Mouse (Mus musculus) liver, adult 2 months (tissue): ENCODE measurements around the gene Pdzk1ip1. TPM values are rescaled to one million over a fixed set of nuclear protein-coding genes. Genes with fewer than 3 reads are reported as not detected.

Experiments used
- DNase-seq: peaks from one replicate; pipeline ENCODE4 v3.0.0-alpha.2; 2011; ENCODE audit warnings: low read depth, low spot score; ENCODE audit errors: extremely low read depth
- H3K27ac ChIP-seq: fragments of 200-500 bp; replicated peaks from 2 replicates; pipeline ENCODE4 v1.5.1; 2012; ENCODE audit warnings: low read depth, mild to moderate bottlenecking, control low read depth, inconsistent platforms, low read length; ENCODE audit not compliant: insufficient read depth
- H3K27me3 ChIP-seq: fragments of 200-500 bp; 2 replicates; pipeline ENCODE4 v1.6.1; 2012; ENCODE audit warnings: mild to moderate bottlenecking, moderate library complexity, low read length, inconsistent platforms; ENCODE audit not compliant: control insufficient read depth, insufficient read depth
- H3K36me3 ChIP-seq: fragments of 200-500 bp; 2 replicates; pipeline ENCODE4 v1.6.1; 2012; ENCODE audit warnings: low read length, inconsistent platforms; ENCODE audit not compliant: control insufficient read depth, insufficient read depth
- H3K4me1 ChIP-seq: fragments of 200-500 bp; 2 replicates; pipeline ENCODE4 v1.6.1; 2011; ENCODE audit warnings: low read length; ENCODE audit not compliant: control insufficient read depth, insufficient read depth
- H3K4me3 ChIP-seq: fragments of 200-500 bp; 2 replicates; pipeline ENCODE4 v1.5.1; 2011; ENCODE audit warnings: low read depth, mild to moderate bottlenecking, control low read depth, low read length, moderate library complexity; ENCODE audit not compliant: insufficient read depth
- H3K79me2 ChIP-seq: fragments of 200-500 bp; 2 replicates; pipeline ENCODE4 v1.6.1; 2012; ENCODE audit warnings: inconsistent platforms, mild to moderate bottlenecking, low read length, moderate library complexity; ENCODE audit not compliant: control insufficient read depth, insufficient read depth
- H3K9ac ChIP-seq: fragments of 200-500 bp; 2 replicates; pipeline ENCODE4 v1.6.1; 2012; ENCODE audit warnings: low read depth, mild to moderate bottlenecking, control low read depth, inconsistent platforms, low read length
- CTCF ChIP-seq: fragments of 200-500 bp; IDR thresholded peaks from 2 replicates; pipeline ENCODE4 v1.5.1; 2011; ENCODE audit warnings: low read depth, low read length, control low read depth
- POLR2A ChIP-seq: fragments of 200-500 bp; IDR thresholded peaks from 2 replicates; pipeline ENCODE4 v1.6.1; 2011; ENCODE audit warnings: low read length, control low read depth; ENCODE audit not compliant: insufficient read depth; ENCODE audit errors: extremely low read depth
- WGBS: fragments of 180-500 bp; shearing (Covaris S2); methylation state at CpG from one replicate; pipeline ENCODE4 v1.1.7; 2018; 5-methylcytosine and 5-hydroxymethylcytosine counted together
- polyA plus RNA-seq: library from polyadenylated mRNA; depleted of rRNA; stranded (reverse); fragments of >200 nt; gene quantifications from 2 replicates; pipeline ENCODE4 v1.2.3, GENCODE M21; 2012
- total RNA-seq: library from RNA; depleted of rRNA; stranded (reverse); fragments of >200 nt; gene quantifications from 2 replicates; pipeline ENCODE4 v1.2.3, GENCODE M21; 2014

The Pdzk1ip1 gene
- total and polyA plus RNA-seq, 2 experiments: 7.7 to 14.4 TPM

- no peaks in the 10 kb centered on the region; the same call in 1 of the 2 replicates for H3K27me3 ChIP-seq
- no peaks in the 10 kb centered on the region for H3K36me3 ChIP-seq
- H3K4me3 ChIP-seq: no peak overlapping the region
- TF ChIP-seq CTCF (no peak), POLR2A (no peak)
- no peaks in the 10 kb centered on the region for H3K79me2 ChIP-seq
- peaks cover 2% of the 10 kb centered on the region; the same call in 1 of the 2 replicates for H3K4me1 ChIP-seq
- no peak overlapping the region for H3K27ac ChIP-seq
- WGBS: 88% methylated on average over 3 of the region's 3 CpGs
- H3K9ac ChIP-seq: no peak overlapping the region
- DNase-seq: no peak
These were observed 3.3 kb downstream of the Pdzk1ip1 start for GRCm38 (mm10) chr4:115091806-115092205.

- Histone ChIP-seq H3K9ac (no peak overlapping the region), H3K27ac (no peak overlapping the region), H3K27me3 (no peaks in the 10 kb centered on the region; the same call in 1 of the 2 replicates), H3K4me3 (no peak overlapping the region), H3K36me3 (no peaks in the 10 kb centered on the region), H3K79me2 (no peaks in the 10 kb centered on the region), H3K4me1 (0 out of 2 replicates have a peak, but pooled peaks cover 2% of the 10 kb centered on the region)
- 81% methylated on average over 4 of the region's 4 CpGs for WGBS
- TF ChIP-seq POLR2A: no peak
- no peak for TF ChIP-seq CTCF
- no peak for DNase-seq
These were observed 4.9 kb downstream of the Pdzk1ip1 start for GRCm38 (mm10) chr4:115093331-115093864.

- H3K27ac ChIP-seq: no peak overlapping the region
- H3K36me3 ChIP-seq: no peaks in the 10 kb centered on the region
- H3K4me1 ChIP-seq: 0 out of 2 replicates have a peak, but pooled peaks cover 2% of the 10 kb centered on the region
- TF ChIP-seq POLR2A (no peak), CTCF (no peak)
- H3K4me3 ChIP-seq: no peak overlapping the region
- H3K27me3 ChIP-seq: no peaks in the 10 kb centered on the region; the same call in 1 of the 2 replicates
- no peaks in the 10 kb centered on the region for H3K79me2 ChIP-seq
- WGBS: 93% methylated on average over 2 of the region's 2 CpGs
- H3K9ac ChIP-seq: no peak overlapping the region
- DNase-seq: no peak
These were observed 5.5 kb downstream of the Pdzk1ip1 start for GRCm38 (mm10) chr4:115094056-115094455.

- Histone ChIP-seq H3K79me2 (no peaks in the 10 kb centered on the region), H3K4me1 (0 out of 2 replicates have a peak, but pooled peaks cover 2% of the 10 kb centered on the region), H3K27ac (no peak overlapping the region), H3K36me3 (no peaks in the 10 kb centered on the region), H3K27me3 (no peaks in the 10 kb centered on the region; the same call in 1 of the 2 replicates), H3K4me3 (peak overlapping the region; percentile 46), H3K9ac (peak overlapping the region; percentile 28; the same call in 1 of the 2 replicates)
- TF ChIP-seq POLR2A (no peak), CTCF (no peak)
- WGBS: 3% methylated on average over 31 of the region's 31 CpGs
- DNase-seq: peak; percentile 9
These were observed 7.3 kb downstream of the Pdzk1ip1 start for GRCm38 (mm10) chr4:115095671-115096434.

- Histone ChIP-seq H3K4me1 (0 out of 2 replicates have a peak, but pooled peaks cover 2% of the 10 kb centered on the region), H3K79me2 (no peaks in the 10 kb centered on the region), H3K9ac (no peak overlapping the region), H3K27ac (no peak overlapping the region), H3K36me3 (no peaks in the 10 kb centered on the region), H3K4me3 (no peak overlapping the region), H3K27me3 (no peaks in the 10 kb centered on the region; the same call in 1 of the 2 replicates)
- TF ChIP-seq CTCF (no peak), POLR2A (no peak)
- no peak for DNase-seq
- WGBS: 12% methylated on average over 11 of the region's 11 CpGs
These were observed 8.1 kb downstream of the Pdzk1ip1 start for GRCm38 (mm10) chr4:115096435-115097145.
